Mouse (Mus musculus) embryonic stem cell, embryonic (primary cell): ENCODE results near the gene Ms4a18.

ENCODE experiments used
- CTCF ChIA-PET, 4 experiments: fragments of 300-600 bp in 2 of 4; fragments of 350-600 bp in 2 of 4; sonication (Branson Sonifier 250); formaldehyde crosslinking; loops; one replicate each; lab custom pipeline; 2022; ENCODE audit warnings: inconsistent platforms in 2 of 4; lab: Charles Lee
- POLR2A ChIA-PET, 4 experiments: fragments of 300-600 bp in 2 of 4; fragments of 350-600 bp in 2 of 4; sonication (Branson Sonifier 250); formaldehyde crosslinking; loops; one replicate each; lab custom pipeline; 2022; ENCODE audit warnings: antibody characterized with exemption in 4 of 4, inconsistent platforms in 1 of 4; lab: Charles Lee

Ms4a18 gene

DNA sequence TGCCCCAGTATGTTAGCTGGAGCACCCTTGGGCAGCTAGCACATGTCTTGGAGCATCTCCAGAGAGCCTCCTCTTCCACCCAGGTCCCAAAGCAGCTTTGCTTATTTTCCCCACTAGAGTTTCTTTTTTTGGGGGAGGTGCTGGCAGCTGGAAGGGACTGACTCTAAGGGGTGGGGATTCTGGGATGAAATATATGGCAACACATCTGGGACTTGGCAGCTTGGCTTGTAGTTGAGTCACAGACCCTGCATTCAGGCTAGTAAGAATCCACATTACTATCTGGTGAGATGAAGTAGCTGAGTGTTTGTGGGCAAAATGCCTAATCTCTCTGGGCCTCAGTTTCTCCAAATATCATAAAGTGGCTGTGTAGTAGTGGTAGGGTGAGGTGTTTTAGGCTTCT is 25.9 kb downstream of the Ms4a18 start:
- ChIA-PET CTCF (no interaction called here), POLR2A (interaction anchor here in 1 of 4 experiments (0.6 kb wide), 1 partner anchor 207 kb away, joined by 3 read pairs; no protein-coding TSS in a partner anchor)

DNA sequence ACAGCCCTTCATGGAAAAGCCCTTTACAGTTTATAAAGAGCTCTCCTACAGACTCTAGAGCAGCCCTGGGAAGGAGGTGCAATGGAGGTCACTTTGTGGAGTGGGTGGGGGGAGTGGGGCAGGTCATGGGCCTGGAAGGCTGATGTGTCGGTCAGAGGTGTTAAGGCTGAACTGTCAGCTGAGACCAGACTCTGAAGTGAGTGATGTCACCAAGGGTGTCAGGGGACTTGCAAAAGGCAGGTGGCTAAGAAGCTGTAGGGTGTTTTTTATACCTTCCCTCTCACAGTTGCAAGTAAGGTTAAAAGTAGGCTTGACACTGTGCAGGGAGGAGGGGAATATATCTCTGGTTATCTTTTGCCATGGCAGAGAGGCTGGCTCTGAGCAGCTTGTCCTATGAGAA is 27.1 kb downstream of the Ms4a18 start:
- ChIA-PET CTCF (interaction anchor here in 1 of 4 experiments (0.6 kb wide), 2 partner anchors 9 to 541 kb away, joined by 3 read pairs; no protein-coding TSS in a partner anchor), POLR2A (no interaction called here)

DNA sequence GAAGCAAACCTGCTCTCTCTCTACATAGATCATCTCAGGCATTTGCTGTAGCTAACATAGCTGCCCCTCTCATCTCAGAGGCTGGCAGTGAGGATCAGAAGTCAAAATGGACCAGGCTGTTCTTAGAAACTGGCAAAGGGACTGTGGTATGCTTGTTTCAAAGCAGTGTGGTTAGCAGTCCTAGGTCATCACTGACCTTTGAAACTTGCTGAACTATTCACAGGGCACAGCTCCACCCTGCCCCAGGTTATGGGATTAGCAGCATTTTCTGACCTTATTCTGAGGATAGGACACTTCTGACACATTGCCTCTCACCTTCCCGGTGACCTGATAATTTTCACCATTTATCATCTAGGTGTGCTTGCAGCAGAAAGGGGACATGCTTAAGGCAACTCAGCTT is 29.3 kb downstream of the Ms4a18 start:
- POLR2A ChIA-PET, result no interaction called here
- CTCF ChIA-PET, result interaction anchor here in 2 of 4 experiments (1.4 to 1.9 kb wide), 2 partner anchors 9 to 13 kb away, joined by 4 to 7 read pairs; no protein-coding TSS in a partner anchor

DNA sequence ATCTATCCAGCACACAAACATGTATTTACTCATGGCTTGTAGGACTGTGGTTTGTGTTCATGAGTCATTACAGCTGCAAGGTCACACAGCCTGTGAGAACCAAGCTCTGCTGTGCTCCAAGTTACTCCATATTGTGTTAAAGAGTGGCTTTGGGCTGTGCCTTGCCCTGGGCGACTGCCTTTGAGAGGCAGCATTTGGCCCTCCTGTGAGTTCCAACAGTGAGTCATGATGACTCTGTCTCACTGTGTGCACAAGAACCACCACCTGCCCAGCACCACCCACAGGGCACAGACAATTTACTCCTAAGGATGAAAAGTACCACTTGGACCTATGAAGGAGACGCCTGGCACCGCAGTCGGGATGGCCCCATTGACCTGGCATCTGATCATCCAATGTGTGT is 31.9 kb downstream of the Ms4a18 start:
- ChIA-PET POLR2A (interaction anchor here in 1 of 4 experiments (0.6 to 0.7 kb wide), 3 partner anchors 61 to 175 kb away, joined by 3 read pairs; no protein-coding TSS in a partner anchor), CTCF (interaction anchor here in 1 of 4 experiments (0.6 to 1.5 kb wide), 3 partner anchors 10 to 50 kb away, joined by 3 to 4 read pairs (median 3); no protein-coding TSS in a partner anchor)

GRCm38 (mm10) chr19:10984551-10984950 is 33.3 kb downstream of the Ms4a18 start:
- POLR2A ChIA-PET, result interaction anchor here in 1 of 4 experiments (0.9 to 1.5 kb wide), 3 partner anchors 11 to 35 kb away, joined by 3 to 5 read pairs (median 4); no protein-coding TSS in a partner anchor

DNA sequence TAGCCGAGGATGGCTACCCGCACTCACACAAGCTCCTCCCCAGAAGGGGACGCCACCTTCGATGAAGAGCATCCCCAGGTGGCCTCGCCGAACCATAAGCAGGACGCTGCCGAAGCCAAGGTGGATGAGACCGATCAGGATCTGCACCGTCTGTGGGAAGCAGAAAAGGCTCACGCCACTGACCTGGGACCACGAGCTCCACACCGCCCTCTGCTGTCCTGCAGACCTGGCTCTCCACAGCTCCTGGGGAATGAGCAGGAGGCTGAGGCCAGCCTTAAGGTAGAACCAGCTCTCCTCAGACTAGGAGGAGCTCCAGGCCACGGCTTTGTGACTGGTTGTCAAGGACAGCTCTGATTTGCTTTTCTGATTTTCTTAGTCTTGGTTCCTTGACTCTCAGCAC is 34.7 kb downstream of the Ms4a18 start:
- CTCF ChIA-PET, result interaction anchor here (0.6 to 2.1 kb wide), 26 partner anchors 10 to 1019 kb away, joined by 3 to 20 read pairs (median 4); partner anchors contain the start of genes Ms4a10 (in 1 of the 4), Ptgdr2 (in 1 of the 4) and Tmem109 (in 1 of the 4)
- POLR2A ChIA-PET, result interaction anchor here in 3 of 4 experiments (0.6 to 2.2 kb wide), 11 partner anchors 9 to 292 kb away, joined by 3 to 13 read pairs (median 3); partner anchors contain the start of genes Ccdc86 (in 3 of the 3), Ms4a10 (in 1 of the 3), Ms4a15 (in 1 of the 3) and Prpf19 (in 1 of the 3)

More at GRCm38 (mm10) chr19:10984551-10984950, 33.3 kb downstream of the Ms4a18 start:
- CTCF ChIA-PET, result interaction anchor here in 2 of 4 experiments (0.5 to 1.5 kb wide), 13 partner anchors 8 to 784 kb away, joined by 3 to 12 read pairs (median 3); partner anchors contain the start of gene Ms4a10 (in 1 of the 2)

GRCm38 (mm10) chr19:10980210-10980609 is 37.6 kb downstream of the Ms4a18 start:
- CTCF ChIA-PET, result interaction anchor here (0.5 to 2.5 kb wide), 68 partner anchors 8 to 1050 kb away, joined by 3 to 24 read pairs (median 4); partner anchors contain the start of genes Ptgdr2 (in 3 of the 4), Ms4a15 (in 2 of the 4), Ddb1 (in 1 of the 4) and Lrrc10b (in 1 of the 4)
- POLR2A ChIA-PET, result interaction anchor here in 2 of 4 experiments (0.5 to 1.6 kb wide), 8 partner anchors 35 to 403 kb away, joined by 3 to 5 read pairs (median 3); partner anchors contain the start of genes Cyb561a3 (in 1 of the 2) and Tmem138 (in 1 of the 2)

GRCm38 (mm10) chr19:10979184-10980168 is 38.4 kb downstream of the Ms4a18 start:
- ChIA-PET CTCF (interaction anchor here (0.5 to 2.5 kb wide), 132 partner anchors 9 to 1049 kb away, joined by 3 to 24 read pairs (median 4); partner anchors contain the start of genes Ptgdr2 (in 4 of the 4), Ccdc86 (in 3 of the 4), Ms4a15 (in 2 of the 4) and Ddb1 (in 1 of the 4)), POLR2A (interaction anchor here in 3 of 4 experiments (0.5 to 1.6 kb wide), 26 partner anchors 14 to 799 kb away, joined by 3 to 7 read pairs (median 3); partner anchors contain the start of genes Prpf19 (in 2 of the 3), Ccdc86 (in 1 of the 3), Cyb561a3 (in 1 of the 3) and Ptgdr2 (in 1 of the 3))

DNA sequence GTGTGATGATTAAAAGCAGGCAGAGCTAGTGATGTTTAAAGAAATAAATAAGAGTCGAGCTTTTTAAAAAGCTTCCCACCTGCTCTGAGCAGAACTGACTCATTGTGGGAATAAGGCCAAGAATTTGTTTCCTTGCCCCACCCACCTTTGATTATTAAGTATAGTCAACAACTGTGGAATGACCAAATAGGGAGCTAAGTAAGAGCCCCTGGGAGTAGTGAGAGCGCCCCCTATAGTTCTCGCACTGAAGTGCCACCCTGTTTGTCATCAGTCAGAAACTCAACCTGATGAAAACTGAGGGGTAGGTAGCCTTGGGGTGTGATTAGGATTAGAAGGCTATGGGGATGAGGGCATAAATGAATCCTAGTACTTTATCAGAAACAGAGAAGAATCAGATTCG is 41.5 kb downstream of the Ms4a18 start:
- ChIA-PET CTCF (interaction anchor here (0.5 to 2.3 kb wide), 29 partner anchors 8 to 401 kb away, joined by 3 to 13 read pairs (median 4); partner anchors contain the start of genes Ccdc86 (in 1 of the 4), Prpf19 (in 1 of the 4) and Ptgdr2 (in 1 of the 4)), POLR2A (interaction anchor here in 2 of 4 experiments (0.6 to 2.1 kb wide), 12 partner anchors 11 to 370 kb away, joined by 3 to 7 read pairs (median 3); partner anchors contain the start of genes Ccdc86 (in 2 of the 2), Prpf19 (in 1 of the 2) and Vps37c (in 1 of the 2))

GRCm38 (mm10) chr19:10975187-10975586 is 42.6 kb downstream of the Ms4a18 start:
- ChIA-PET CTCF (interaction anchor here (0.6 to 3.0 kb wide), 6 partner anchors 8 to 299 kb away, joined by 3 to 20 read pairs (median 5); no protein-coding TSS in a partner anchor), POLR2A (interaction anchor here in 2 of 4 experiments (0.5 to 4.7 kb wide), 9 partner anchors 15 to 324 kb away, joined by 3 to 31 read pairs (median 4); partner anchors contain the start of genes Ccdc86 (in 2 of the 2) and Prpf19 (in 1 of the 2))

DNA sequence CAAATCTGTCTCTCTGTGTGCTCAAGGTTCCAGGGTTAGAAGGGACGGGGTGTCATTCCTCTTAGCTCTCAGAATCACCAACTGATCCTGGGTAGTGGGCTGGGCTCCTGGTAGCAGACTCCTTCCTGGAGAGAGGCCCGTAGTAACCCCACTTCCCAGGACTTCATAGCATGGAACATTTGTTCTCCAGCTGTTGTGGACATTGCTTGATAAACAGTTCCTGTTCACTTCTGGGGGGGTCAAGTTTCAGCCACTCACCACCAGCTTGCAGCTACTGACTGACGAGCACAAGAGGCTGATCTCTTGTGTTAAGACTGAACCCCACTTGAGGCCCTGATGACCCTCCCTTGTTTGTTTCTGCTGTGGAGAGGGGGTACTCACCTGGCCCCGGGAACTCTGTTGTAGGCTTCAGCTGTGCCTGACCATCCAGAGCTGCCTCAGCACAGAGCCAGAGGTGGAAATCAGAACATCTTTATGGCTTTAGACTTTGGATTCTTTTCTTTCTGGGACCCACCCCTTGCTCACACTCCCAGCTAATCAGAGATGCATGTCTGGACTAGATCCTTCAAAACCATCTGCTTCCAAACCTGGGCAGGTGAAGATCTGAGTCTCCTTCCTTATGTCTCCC is 43.5 kb downstream of the Ms4a18 start, which contains the start of gene Ms4a10:
TSS of gene Ms4a10 (minus strand) at position 433 of the 628 bp plus-strand sequence.
- ChIA-PET CTCF (interaction anchor here in 3 of 4 experiments (0.7 to 3.0 kb wide), 6 partner anchors 9 to 72 kb away, joined by 3 to 20 read pairs (median 4); partner anchors contain the start of gene Ptgdr2 (in 1 of the 3)), POLR2A (interaction anchor here (0.5 to 4.7 kb wide), 13 partner anchors 8 to 991 kb away, joined by 3 to 31 read pairs (median 4); partner anchors contain the start of genes Ccdc86 (in 2 of the 4) and Prpf19 (in 1 of the 4))

DNA sequence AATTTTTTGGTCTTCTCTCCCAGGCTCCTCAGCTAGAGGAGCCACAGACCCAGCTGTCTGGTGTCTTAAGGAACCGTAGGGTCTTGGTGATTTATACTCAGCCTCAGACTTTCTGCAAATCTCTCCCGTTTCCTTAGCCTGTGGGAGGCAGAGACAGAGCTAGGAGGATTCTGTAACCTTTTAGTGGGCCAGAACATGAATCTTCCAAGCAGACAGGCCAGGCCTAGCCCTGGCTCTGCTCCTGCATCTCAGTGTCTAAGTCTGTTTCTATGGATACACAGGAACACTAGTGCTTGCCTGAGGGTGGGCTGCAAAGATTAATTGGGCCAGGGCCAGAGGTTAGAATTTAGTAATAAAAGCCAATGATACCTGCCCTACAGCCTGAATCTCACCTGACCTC is 44.6 kb downstream of the Ms4a18 start:
- POLR2A ChIA-PET, result interaction anchor here (0.5 to 4.7 kb wide), 35 partner anchors 9 to 992 kb away, joined by 3 to 31 read pairs (median 4); partner anchors contain the start of genes Ccdc86 (in 3 of the 4), Prpf19 (in 2 of the 4), Cpsf7 (in 1 of the 4) and Lrrc10b (in 1 of the 4)
- CTCF ChIA-PET, result interaction anchor here in 2 of 4 experiments (0.9 to 3.0 kb wide), 12 partner anchors 10 to 264 kb away, joined by 3 to 20 read pairs (median 4); partner anchors contain the start of genes Ccdc86 (in 1 of the 2), Prpf19 (in 1 of the 2) and Ptgdr2 (in 1 of the 2)

- CTCF ChIA-PET, result interaction anchor here (0.5 to 3.0 kb wide), 16 partner anchors 10 to 559 kb away, joined by 3 to 20 read pairs (median 4); partner anchors contain the start of genes Ccdc86 (in 1 of the 4), Prpf19 (in 1 of the 4) and Ptgdr2 (in 1 of the 4)
- POLR2A ChIA-PET, result interaction anchor here (0.5 to 4.7 kb wide), 40 partner anchors 8 to 934 kb away, joined by 3 to 31 read pairs (median 4); partner anchors contain the start of genes Ccdc86 (in 3 of the 4), Prpf19 (in 2 of the 4), Cpsf7 (in 1 of the 4) and Lrrc10b (in 1 of the 4)
Observed at GRCm38 (mm10) chr19:10972660-10973059, 45.2 kb downstream of the Ms4a18 start.

DNA sequence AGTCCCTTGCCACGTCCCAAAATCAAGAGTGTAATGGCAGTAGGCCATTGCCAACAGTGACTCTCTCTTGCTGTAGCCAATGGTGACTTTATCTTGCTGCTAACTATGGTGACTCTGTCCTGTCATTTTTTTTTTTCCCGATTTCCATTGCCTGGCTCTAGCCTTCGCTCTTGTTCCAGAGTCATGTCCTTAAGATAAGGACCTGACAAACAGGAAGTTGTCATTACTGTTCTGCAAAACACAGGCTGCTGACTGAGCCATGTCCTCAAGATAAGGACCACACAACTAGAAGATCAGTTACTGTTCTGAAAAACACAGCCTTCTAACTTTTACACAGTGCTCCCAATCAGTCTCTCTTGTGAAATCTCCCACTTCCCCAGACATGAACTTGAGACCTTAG is 47.4 kb downstream of the Ms4a18 start:
- CTCF ChIA-PET, result interaction anchor here in 1 of 4 experiments (0.6 kb wide), 1 partner anchor 21 kb away, joined by 4 read pairs; the partner anchor contains the start of gene Ccdc86
- POLR2A ChIA-PET, result interaction anchor here in 2 of 4 experiments (0.6 to 4.7 kb wide), 2 partner anchors 21 to 22 kb away, joined by 3 to 31 read pairs; partner anchors contain the start of gene Ccdc86 (in 1 of the 2)

DNA sequence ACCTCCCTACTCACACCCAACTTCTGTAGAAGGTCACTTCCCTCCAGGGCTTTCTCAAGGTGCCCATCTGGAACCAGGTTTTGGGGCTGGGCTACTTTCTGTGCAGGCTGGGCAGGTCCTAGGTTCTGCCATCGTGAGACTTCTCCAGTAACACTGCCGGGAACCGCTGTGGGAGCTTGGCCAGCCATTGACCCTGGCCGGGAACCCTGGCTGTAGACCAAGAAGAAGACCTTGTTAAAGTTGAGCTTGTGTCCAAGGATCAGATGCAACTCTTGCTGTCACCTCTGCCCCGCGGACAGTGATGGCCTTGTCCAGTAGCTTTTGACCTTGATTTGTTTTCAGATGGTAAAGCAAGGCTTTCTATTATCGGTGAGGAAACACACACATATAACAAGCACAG is 49.3 kb downstream of the Ms4a18 start:
- POLR2A ChIA-PET, result interaction anchor here in 2 of 4 experiments (0.6 to 3.9 kb wide), 3 partner anchors 11 to 58 kb away, joined by 3 to 14 read pairs (median 4); partner anchors contain the start of gene Ccdc86 (in 1 of the 2)
- CTCF ChIA-PET, result interaction anchor here in 2 of 4 experiments (1.8 to 2.0 kb wide), 3 partner anchors 8 to 14 kb away, joined by 5 to 9 read pairs (median 7); no protein-coding TSS in a partner anchor
